Mouse (Mus musculus) T-helper 17 cell (primary cell): Measurements from ENCODE around the gene Olfr452.

Experiments
- in situ Hi-C, 2 experiments: fragments of 300-600 bp; cut with MboI, MseI; formaldehyde crosslinking; loops; 1 replicate in 1 of 2; 2 replicates in 1 of 2; pipeline ENCODE4 v1.15.1; 2025; ENCODE audit warnings: high pct_unique_total_duplicates in 2 of 2

The Olfr452 gene

GRCm38 (mm10) chr6:42784793-42785192, at the start of gene Olfr452:
TSS of gene Olfr452 (plus strand) at chr6:42785093.
- in situ Hi-C loops = no loop called here

- in situ Hi-C loops = no loop called here
Measured at GRCm38 (mm10) chr6:42739071-42739470, 45.8 kb upstream of the Olfr452 start, which contains the start of gene Olfr453. TSS of gene Olfr453 (plus strand) at chr6:42739371.

- in situ Hi-C loops = no loop called here
Measured at GRCm38 (mm10) chr6:42742303-42742702, 42.6 kb upstream of the Olfr452 start.

- in situ Hi-C loops = no loop called here
Measured at GRCm38 (mm10) chr6:42747846-42748245, 37.0 kb upstream of the Olfr452 start.

GRCm38 (mm10) chr6:42756104-42756503, 28.8 kb upstream of the Olfr452 start, which contains the start of gene Olfr38:
TSS of gene Olfr38 (plus strand) at chr6:42756404.
- in situ Hi-C loops = no loop called here

- in situ Hi-C loops = no loop called here
Measured at GRCm38 (mm10) chr6:42777066-42777465, 7.8 kb upstream of the Olfr452 start.

- in situ Hi-C loops = no loop called here
Measured at GRCm38 (mm10) chr6:42790247-42790948, 5.5 kb downstream of the Olfr452 start.

DNA sequence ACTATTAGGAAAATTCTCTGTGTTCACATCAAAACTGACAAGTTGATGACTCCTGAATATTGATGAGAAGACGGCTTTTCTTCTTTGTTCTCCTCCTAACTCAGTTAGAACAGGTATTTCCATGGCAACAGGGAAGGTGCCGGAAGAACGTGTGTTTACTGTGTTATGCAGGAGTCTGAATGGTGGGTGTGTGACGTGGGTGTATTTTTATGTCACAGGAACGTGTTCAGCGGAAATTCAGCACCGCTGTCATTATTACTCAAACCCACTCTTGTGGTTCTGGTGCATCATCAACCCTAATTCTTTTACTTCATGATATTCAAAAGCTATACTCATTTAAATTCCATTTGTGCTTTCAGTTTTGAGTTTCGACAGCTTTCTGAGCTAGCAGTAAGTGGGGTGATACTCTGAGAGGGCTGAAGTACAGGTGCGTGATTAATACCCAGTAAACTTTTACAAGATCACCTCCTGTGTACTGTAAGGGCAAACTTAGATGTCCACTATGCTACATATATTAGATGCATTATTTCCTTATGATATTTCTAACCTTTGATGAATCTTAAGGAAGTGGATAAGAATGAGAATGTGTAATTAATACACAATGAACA, 6.2 kb downstream of the Olfr452 start:
- in situ Hi-C loops = no loop called here

GRCm38 (mm10) chr6:42794982-42795381, 10.1 kb downstream of the Olfr452 start:
- in situ Hi-C loops = no loop called here

DNA sequence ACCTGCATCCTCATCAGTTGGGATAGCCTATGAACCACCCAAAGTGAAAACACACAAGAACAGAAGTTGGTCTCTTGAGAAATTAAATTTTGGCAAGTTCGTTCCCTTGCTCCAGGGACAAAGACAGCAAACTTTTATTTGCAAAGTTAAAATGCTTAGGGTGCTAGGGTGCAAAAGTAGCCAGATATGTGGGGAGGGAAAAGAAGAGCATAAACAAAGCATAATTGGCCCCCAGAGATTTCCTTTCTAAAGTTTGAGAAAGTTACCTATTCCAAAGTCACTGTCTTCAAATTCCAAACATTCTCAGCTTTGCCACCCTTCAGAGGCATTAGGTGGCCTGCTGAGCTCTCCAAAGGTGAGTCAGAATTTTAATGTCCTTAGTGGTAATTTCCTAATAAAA, 26.7 kb downstream of the Olfr452 start, which contains the start of gene Olfr450:
Gene Olfr450 (plus strand): TSS at position 301 of the 400 bp plus-strand sequence.
- in situ Hi-C loops = no loop called here

DNA sequence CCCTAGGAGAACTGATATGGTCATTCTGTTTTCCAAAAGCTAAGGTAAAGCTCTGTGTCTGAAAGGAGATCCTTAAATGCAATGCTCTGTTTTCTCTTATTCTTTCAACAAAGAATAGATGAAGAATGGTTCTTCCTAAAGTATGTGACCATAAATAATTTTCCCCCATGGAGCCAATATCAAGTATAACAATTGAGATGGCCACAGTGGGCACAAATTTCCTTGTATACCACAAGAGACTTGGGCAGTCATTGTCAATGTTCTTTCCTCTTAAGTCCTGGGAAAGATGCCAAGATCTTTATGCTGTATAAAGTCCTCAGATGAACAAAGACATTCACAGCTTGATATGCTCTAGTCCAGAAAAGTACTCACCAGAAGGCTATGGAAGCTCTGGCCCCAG, 49.2 kb downstream of the Olfr452 start, which contains the start of gene Olfr449:
Gene Olfr449 (plus strand): TSS at position 301 of the 400 bp plus-strand sequence.
- in situ Hi-C loops = no loop called here
